Mouse (Mus musculus) adipocyte (in vitro differentiated cells): ENCODE data around the gene Sept1.

Source experiments
- DNase-seq: peaks from one replicate; pipeline ENCODE4 v3.0.0-alpha.2; 2016; ENCODE audit warnings: low spot score

The Sept1 gene

GRCm38 (mm10) chr7:127232622-127233367, at the start of gene Sept1, which contains the start of gene Zfp553:
TSS of gene Sept1 (minus strand) at chr7:127233130.
TSS of gene Zfp553 (plus strand) at chr7:127233061.
- peak; percentile 71 for DNase-seq

- no peak for DNase-seq
Measured at GRCm38 (mm10) chr7:127282190-127282589, 49.3 kb upstream of the Sept1 start.

GRCm38 (mm10) chr7:127281114-127281513, 48.2 kb upstream of the Sept1 start:
- DNase-seq, result no peak

GRCm38 (mm10) chr7:127280092-127280491, 47.2 kb upstream of the Sept1 start:
- DNase-seq, result no peak

GRCm38 (mm10) chr7:127278311-127278710, 45.4 kb upstream of the Sept1 start:
- peak; percentile 24 for DNase-seq

- no peak for DNase-seq
Measured at GRCm38 (mm10) chr7:127276519-127276961, 43.6 kb upstream of the Sept1 start.

GRCm38 (mm10) chr7:127273925-127274789, 41.2 kb upstream of the Sept1 start, which contains the start of gene Sephs2:
TSS of gene Sephs2 (minus strand) at chr7:127274055.
- DNase-seq, result peak; percentile 86

GRCm38 (mm10) chr7:127273118-127273923, 40.4 kb upstream of the Sept1 start:
- no peak for DNase-seq

- DNase-seq, result peak; percentile 31
Measured at GRCm38 (mm10) chr7:127272566-127272965, 39.6 kb upstream of the Sept1 start.

- no peak for DNase-seq
Measured at GRCm38 (mm10) chr7:127271093-127271492, 38.2 kb upstream of the Sept1 start.

- no peak for DNase-seq
Measured at GRCm38 (mm10) chr7:127270666-127271065, 37.7 kb upstream of the Sept1 start.

- peak; percentile 66 for DNase-seq
Measured at GRCm38 (mm10) chr7:127270256-127270655, 37.3 kb upstream of the Sept1 start.

GRCm38 (mm10) chr7:127263526-127263925, 30.6 kb upstream of the Sept1 start:
- no peak for DNase-seq

- DNase-seq, result no peak
Measured at GRCm38 (mm10) chr7:127262218-127262961, 29.5 kb upstream of the Sept1 start.

- DNase-seq, result peak; percentile 97
Measured at GRCm38 (mm10) chr7:127260309-127261111, 27.6 kb upstream of the Sept1 start, which contains the start of gene Dctpp1. TSS of gene Dctpp1 (minus strand) at chr7:127260709.

- no peak for DNase-seq
Measured at GRCm38 (mm10) chr7:127259186-127259905, 26.4 kb upstream of the Sept1 start.

- no peak for DNase-seq
Measured at GRCm38 (mm10) chr7:127256518-127256917, 23.6 kb upstream of the Sept1 start.

GRCm38 (mm10) chr7:127255965-127256364, 23.0 kb upstream of the Sept1 start:
- DNase-seq, result no peak

- DNase-seq, result no peak
Measured at GRCm38 (mm10) chr7:127255008-127255407, 22.1 kb upstream of the Sept1 start.
